Mouse (Mus musculus): Measurements from ENCODE around the gene Stk36.

Gene Stk36

DNA sequence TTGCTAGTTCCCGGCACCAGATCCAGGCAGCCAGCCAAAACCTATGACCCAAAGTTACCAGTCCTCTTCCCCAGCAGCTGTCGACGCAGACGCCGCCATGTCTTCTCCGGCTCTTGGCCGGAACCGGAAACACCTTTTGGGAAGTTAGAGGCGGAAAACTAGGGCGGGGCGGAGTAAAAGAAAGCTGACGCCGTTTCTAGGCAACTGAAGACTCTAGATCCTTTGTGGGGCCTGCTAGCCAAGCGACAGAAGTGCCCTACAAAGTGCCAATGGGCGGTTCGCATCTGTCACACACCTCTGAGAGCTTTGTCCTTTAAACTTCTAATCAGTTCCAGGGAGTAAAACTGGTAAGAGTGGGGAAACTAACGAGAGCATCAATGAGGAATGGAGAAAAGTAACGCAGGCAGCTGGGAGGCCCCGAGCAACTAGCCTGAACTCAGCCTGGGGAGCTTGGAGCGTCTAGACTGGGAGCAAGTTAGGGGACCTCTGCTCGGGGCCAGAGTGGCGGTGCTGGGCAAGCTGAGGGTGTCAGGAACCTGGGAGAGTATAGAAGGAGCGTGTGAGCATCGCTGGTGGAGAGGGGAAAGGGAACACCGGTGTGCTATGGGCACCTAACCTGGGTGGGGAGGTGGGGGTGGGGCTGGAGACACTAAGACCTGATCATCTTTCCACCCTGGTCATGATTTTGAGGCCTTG is at the start of gene Stk36, which contains the start of gene Rnf25:
TSS of gene Stk36 (plus strand) at position 179 of the 696 bp plus-strand sequence.
TSS of gene Rnf25 (minus strand) at position 131 of the 696 bp plus-strand sequence.
- peak; percentile 76 to 82 for DNase-seq

DNA sequence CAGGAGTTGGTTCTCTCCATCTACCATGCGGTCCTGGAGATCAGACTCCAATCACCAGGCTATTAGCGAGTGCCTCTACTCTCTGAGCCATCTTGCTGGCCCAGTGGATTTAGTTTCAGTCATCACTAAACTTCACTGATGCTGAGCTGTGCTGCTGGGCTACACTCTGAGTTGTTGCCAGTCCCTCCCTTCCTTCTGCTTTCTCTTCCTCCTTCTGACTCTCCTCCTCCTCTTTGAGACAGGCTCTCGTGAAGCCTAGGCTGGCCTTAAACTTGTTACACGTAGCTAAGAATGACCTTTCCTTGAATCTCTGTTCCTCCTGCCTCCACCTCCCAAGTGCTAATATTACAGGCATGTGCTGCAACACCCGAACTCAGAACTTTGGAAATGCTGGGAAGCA is 42.2 kb upstream of the Stk36 start:
- no peak for DNase-seq

DNA sequence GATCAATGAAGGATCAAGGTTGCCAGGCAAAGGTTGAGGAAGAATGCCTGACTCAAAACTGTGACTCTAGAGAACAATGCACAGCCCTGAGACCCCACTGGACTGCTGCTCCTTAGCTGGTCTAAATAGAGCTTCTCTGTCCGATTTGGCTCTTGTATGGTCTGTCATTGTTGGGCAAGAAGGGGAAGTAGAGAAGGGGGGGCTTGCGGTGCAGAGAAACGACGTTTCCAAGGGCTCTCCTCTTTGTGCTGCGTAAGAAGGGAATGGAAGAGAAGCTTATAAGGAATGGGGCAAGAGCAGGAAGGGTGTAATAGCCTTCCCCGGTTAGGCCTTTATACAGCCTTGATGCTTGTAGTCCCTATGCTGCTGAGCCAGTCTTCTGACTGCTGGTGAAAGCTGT is 35.4 kb upstream of the Stk36 start:
- DNase-seq = no peak

DNA sequence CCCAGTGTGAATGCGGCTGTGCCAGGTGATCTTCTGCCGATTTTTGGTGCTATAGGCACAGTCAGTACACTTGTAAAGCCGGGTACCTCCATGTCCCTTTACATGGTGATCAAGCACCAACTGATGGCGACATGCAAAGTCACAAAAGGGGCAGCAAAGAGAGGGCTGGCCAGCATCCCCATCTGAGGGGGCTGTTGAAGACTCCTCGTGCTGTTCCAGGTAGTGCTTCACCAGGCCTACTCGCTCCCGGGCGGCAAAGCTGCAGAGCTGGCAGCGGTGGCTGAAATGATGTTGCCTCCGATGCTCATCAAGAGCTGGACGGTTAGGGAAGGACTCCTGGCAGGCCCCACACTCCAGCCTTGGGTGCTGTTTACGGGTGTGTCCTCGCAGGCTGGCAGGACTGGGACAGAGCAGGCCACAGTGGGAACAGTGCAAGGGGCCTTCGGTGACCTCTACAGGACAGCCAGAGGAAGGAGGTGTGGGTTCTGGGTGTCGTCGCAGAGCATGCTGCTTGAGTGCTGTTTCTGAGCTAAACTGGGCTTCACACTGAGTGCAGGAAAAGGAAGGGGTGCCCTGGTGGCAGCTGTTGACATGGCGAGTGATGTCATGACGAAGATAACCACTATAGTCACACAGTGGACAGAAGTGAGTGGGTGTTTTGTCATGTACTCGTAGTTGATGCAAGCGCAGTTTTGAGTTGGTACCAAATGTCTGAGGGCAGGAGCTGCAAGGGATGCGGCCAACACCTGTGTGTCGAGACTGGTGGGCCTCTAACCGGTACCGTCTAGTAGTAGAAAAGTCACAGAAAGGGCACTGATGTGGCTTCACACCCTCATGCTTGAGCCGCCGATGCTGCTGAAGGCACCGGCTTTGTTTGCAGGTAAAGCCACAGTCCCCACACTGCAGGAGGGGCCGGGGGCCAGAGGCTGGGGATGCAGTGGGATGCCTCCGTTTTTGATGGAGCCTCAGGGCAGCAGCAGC is 31.2 kb upstream of the Stk36 start:
- DNase-seq = no peak

DNA sequence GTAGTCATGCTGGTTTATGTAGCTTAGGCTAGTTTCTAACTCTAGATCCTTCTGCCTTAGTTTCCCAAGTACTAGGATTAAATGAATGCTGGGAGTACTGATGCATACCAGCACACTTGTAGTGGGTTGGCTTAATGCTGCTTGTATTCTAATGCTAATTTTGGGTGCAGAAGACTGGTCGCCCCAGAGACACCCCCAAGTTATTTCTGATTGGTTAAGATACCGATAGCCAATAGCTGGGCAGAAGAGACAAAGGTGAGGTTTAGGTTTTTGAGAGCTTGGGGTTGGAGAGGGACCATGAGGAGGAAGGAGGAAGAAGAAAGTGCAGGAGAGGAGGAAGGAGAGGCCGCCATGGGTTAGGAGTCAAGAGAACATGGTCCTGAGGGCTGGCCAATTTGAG is 18.6 kb upstream of the Stk36 start:
- DNase-seq = no peak

DNA sequence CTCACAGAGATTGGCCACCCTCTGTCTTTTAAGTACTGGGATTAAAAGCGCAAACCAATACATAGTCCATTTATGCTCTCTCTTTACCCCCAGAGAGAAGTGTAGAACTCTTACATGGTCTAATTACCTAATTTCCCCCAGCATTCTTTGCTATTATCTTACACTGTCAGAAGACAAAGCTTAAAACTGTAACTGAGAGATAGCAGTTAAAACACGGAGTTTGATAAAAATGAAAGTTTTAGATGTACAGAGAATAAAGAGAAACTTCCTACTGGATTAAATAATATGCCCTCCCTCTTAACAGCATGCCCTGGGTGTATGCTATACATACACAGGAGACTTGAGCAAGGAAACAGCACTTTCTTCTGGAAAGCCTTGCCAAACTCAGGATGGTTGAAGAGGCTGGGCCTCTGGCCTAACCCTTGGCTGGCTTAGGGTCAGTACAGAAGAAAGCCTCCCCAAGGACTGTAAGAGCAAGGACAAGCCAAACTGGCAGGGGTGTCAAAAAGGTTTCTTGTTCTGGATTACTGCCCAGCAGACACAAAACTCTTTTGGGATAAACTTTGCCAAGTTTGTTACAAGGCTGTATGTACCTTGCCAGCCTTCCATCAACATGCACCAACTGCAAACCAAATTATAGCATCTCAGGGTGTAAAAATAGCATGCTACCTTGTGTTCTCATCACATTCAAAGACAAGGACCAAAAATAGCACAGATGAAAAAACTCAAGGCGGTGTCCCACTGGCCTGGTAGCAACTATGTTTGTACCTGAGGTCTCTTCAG is 16.4 kb upstream of the Stk36 start:
- DNase-seq = no peak

DNA sequence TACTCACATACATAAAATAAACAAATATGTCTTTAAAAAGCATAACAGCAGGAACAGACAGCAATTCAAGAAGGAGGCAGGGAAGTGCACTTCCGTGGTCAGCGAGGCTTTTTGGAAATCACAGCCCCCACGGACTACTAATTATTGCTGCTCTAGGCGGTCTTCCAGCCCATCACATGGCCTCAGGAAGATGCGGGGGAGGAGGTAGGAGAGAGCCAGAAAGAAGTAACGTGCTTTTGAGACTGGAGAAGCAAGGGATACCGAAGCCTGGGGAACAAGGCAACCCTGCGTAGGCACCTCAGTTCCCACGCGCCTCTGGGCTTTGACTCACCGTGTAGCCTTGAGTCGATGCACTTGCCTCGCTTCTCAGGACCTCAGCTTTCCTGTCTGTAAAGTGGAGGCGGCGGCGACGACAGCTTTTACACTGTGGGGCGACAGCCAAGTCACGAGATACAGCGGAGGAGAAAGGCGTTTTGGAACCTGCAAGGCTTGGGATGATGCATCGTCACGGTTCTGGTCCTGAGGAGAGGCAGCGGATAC is 13.9 kb upstream of the Stk36 start:
- DNase-seq = no peak

DNA sequence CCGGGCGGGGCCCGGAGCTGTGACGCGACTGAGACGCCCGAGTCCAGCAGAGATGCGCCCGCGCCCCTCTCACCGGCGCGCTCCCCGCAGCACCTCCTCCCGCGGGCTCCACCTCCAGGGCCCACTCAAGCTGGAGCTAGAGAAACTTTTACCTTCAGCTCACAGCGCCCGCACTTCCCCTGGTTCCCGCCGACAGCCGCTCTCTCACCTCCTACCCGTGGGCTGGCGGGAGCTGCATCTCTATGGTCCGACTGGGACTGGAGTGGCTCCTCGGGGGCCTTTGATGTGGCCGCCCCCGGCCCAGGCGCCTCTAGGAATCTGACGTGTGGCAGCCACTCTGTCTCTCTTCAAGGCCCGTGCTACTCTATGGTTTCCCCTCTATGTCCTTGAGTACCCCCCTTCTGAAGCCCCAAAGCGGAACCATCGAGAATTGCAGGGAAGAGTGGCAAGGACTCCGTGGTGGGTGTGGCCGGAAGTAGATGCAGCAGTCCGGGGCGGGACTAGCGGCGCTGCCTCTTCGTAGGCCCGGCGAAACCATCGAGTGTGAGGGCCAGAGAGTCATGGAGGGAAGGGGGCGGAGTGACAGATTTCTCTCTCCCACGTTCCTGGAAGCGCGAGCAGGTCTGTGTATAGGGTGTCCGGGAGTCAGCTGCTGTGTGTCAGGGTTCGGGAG is 13.3 kb upstream of the Stk36 start, which contains the start of the genes Zfp142 and Bcs1l:
TSS of gene Zfp142 (minus strand) at position 474 of the 673 bp plus-strand sequence.
TSS of gene Bcs1l (plus strand) at position 517 of the 673 bp plus-strand sequence.
- peak; percentile 98 to 99 for DNase-seq

DNA sequence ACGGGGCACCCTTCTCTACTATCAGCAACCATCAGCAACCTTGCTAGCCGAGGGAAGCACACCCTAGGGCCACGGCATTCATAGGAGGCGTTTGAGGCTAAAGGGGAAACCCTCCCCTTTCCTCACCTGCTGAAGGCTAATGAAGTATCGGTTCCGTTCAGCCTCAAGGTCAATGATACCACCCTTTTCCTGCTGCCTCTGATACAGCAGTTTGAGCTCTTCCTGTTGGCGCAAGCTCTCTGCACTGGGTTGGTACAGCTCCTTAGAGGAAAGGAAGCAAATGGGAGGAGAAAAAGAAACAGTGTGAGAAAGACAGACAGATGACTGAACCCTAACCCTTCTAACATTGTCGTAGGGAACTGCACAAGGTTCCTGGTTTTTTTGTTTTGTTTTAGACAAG is 6.8 kb upstream of the Stk36 start:
- no peak for DNase-seq

DNA sequence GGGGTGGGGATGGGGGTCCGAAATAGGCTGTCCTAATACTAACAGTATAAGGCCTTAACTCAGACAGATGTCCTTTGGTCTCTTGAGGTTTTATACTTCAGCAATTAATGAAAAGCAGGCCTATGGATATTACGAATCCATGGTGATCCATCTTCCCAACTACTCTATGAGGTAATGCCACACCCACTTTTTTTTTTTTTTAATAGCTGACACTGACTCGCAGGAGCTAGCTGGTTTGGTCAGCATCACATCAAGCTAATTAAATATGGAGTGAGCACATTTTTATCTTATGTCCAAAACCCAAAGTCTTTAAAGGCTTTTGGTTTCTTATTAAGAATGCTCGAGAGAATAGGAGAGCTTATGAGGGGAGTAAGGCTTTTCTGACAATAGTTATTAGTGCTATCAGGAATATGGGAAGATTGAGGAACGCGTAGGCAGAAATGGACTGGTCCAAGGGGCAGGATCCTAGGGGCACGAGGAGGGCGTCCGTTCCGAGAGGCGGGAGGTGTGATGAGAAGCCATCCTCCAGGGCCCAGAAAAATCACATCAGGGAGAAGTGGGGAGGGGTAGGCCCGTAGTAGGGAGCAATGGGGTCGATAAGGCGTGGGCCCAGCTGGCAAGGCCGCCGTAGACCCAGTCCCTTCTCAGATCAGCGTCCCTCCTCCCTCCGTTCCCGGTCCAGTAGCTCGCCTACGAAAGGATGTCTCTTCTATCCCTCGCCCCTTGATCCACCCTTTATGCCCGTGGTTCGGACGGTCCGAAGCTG is 561 bp upstream of the Stk36 start:
- DNase-seq = no peak

DNA sequence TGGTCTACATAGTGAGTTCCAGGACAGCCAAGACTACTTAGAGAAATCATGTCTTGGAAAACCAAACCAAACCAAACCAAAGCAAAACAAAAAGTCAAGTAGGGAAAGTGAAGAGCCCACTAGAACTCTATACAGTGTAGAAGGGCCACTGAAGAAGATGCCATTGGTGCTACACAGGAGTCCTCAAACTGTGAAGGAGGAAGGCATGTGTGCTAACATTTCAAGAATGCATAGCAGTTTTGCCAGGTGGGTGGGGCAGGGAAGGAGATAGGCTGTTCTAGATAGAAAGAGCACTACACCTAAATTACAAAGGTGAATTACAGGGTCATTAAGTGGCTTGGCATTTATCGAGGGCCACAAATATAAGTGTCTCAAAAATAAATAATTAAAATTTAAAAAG is 22.9 kb downstream of the Stk36 start:
- DNase-seq = no peak

DNA sequence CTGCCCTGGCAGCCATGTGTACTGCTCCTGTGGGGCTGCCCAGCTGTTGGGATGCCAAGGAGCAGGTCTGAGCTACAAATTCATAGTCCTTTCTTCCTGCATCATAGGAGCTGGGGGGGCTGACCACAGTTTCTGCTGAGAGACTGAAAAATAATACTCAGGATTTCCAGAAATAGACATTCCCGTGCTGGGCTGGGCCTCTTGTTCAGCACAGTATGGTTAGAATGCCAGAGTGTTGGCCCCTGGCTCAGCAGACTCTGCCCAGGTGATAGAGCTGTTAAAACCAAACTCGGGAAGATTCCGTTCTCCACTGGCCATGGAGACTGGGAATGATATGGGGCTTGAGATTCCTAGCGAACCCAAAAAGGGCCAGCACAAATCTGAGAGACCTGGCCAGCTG is 24.8 kb downstream of the Stk36 start:
- no peak for DNase-seq

DNA sequence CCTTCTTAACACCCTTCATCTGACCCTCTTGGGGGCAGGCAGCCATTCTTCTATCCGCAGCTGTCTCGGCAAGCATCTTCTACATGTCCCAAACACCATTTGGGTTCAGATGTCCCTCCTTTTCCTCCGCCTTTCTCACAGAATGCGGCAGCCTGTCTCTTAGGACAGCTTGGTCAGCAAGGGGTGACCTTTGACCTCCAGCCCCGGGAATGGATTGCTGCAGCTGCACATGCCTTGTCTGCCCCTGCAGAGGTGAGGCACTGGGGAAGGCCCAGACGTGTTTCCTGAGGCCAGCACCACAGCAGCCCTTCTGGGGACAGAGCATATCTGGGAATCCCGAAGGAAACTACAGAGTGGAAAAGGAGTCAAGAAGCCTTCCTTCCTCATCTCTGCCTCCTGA is 26.8 kb downstream of the Stk36 start:
- no peak for DNase-seq

DNA sequence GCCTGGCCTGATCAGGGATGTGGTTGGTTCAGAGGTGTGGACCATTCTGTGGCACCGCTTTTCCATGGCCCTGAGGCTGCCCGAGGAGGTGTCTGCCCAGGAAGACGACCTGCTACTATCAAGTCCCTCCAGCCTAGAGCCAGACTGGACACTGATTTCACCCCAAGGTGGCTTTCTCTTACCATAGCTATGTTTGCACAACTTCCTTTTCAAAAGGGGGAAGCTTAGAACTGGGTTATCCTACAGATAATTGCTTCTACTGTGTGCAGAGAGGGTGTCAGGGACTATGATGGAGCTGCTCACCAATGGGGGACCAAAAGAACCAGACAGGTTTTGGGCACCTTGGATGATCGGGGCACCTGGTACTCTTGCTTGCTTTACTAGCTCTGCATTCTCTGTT is 31.5 kb downstream of the Stk36 start:
- DNase-seq = no peak

DNA sequence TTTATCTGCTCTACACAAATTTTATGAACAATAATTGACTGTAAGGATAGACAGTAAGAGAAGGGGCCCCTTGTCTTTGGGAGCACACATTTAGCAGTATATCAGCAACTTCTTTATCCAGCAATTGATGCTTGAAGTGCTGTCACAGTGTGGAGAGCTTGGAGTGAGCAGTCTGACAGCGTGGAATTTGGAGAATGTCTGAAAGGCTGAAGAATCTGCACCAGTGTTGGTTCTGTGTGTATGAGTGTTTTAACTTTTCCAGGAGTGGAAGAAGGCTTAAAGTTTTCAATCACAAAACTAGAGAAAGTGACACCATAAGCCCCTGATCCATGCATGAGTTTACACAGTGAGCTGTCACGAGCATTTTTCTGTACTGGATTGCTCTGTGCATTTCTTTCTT is 42.3 kb downstream of the Stk36 start:
- no peak for DNase-seq

DNA sequence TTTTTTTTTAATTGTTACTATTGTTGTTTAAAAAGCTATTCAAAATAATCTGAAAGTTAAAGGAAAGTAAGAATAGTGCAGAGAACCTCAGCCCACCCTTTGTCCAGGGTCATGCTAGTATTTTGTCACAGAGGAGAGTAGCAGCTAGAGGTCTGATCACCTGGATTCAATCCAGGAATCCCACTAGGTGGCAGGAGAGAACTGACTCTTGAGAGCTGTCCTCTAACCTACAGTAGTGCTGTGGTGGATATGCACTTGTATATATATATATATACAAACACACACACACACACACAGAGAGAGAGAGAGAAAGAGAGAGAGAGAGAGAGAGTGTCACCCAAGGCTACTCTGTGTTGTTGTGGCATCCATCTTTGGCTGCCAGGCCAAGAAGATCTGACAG is 42.7 kb downstream of the Stk36 start:
- no peak for DNase-seq

DNA sequence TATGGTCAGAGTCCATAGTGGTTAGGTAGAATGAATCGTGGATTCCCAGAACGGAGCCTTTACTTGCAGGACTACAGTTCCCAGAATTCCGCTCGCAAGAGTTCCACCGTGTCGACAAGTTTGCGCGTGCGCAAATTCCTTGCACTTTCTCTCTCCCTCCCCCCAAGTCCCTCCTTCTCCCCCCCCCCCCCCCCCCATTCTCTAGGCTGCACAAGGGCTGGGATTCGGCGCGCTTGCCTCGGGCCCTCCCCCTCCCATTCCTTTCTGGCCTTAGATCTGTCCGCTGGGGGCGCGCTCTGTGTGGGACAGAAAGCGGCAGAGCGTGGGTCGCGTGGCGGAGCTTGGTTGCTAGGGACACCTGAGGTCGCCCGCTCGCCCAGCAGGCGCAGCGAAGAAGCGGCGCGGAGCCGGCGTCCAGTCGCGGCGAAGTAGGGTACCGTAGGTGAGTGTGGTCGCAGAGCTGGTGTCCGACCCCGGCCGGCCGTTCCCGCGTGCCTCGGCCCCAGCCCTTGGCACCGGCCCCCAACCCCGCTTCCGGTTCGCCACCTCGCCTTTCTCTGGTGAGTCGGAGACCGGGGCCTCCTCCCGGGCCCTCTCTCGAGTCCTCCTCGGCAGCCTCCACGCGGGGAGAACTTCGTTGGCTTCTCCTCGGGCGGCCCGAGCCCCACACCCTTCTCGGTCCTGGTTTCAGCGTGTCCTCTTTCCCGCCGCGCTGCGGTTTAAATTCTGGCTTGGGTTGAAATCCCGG is 60.4 kb downstream of the Stk36 start, which contains the start of gene Ttll4:
TSS of gene Ttll4 (plus strand) at position 298 of the 748 bp plus-strand sequence.
- DNase-seq = peak; percentile 93 to 95

DNA sequence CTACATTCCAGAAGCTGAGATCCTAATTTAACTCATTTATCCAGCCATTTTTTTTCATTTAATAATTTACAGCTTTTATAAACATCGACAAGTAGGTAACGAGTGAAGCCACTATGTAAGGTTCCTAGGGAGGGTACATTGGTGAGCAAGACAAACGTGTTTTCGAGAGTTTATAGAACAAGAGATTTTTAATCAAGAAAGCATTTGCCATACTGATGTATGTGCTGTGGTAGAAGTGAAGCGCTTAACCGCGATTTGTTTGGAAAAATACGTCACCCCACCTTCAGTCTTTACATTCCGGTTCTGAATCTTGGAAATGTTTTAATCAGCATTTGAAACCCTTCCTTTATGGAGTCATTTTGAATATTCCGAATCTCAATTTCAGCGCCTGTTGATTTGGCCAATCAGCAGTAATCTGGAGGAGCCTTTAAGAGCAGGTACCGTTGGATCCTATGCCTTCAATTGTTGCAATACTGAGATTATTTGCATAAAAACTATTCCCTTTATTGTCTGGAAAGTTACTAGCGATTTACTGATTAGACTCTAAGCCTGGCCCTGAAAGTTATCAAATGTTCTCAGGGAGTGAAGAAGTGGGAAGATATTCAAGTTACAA is 61.1 kb downstream of the Stk36 start:
- DNase-seq = no peak

DNA sequence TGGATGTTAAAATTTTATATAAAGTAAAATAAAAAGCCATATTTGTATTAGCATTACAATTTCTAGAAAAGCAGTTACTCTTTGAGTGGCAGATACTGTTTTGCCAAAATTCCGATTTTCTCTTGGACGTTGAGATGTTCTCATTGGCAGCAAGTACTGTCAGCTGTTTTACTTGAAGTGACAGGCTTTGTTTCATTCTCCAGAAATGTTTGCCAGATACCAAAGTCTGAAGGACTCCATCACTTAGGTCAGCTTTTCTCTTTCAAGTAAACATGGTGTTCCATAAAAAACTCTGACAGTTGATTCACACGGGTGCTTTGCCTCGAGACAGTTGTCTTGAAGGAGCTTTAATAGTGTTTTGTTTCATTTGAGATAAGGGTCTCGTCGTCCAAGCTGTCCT is 63.9 kb downstream of the Stk36 start:
- DNase-seq = no peak

DNA sequence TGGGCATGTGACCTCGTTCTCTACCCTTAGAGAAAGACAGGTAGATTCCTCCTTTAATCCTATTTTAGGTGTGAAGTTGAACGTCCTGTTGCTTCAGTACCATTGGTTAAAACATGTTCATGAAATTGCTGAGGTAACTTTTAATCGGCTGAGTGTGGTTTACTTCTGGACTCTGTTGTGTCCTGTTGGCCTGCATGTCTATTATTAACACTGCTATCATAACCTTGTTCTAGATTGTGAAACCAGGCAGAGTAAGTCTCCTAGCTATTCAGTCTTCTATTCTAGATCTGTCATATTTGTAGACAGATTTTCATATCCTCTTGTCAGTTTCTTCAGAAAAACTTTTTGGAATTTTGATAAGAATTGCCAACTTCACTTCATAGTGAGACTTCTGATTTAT is 67.1 kb downstream of the Stk36 start:
- no peak for DNase-seq

Measured in thymus, postnatal 36 days (tissue).